Mouse (Mus musculus): ENCODE results near the gene Fam43a. TPM values are rescaled to one million over a fixed set of nuclear protein-coding genes. Genes with fewer than 3 reads are reported as not detected.

Fam43a gene
- polyA plus RNA-seq (2015; fragmentation: Nextera tagmentation; extraction: Ambion mirVana) = 17.5 and 20.5 TPM in 2 replicates

GRCm38 (mm10) chr16:30599491-30600268, at the start of gene Fam43a:
Gene Fam43a (plus strand): TSS chr16:30599723.
- H3K9ac ChIP-seq = peak within 1 kb of the TSS; percentile 94
- peak within 1 kb of the TSS; percentile 96 for H3K4me2 ChIP-seq
- no peaks in the 10 kb centered on the region for H3K36me3 ChIP-seq
- H3K27me3 ChIP-seq = peaks cover 3% of the 10 kb centered on the region; the same call in 1 of the 2 replicates
- no peaks in the 10 kb centered on the region for H3K9me3 ChIP-seq (replicated peaks)
- peak within 1 kb of the TSS; percentile 94 for H3K27ac ChIP-seq
- H3K4me3 ChIP-seq = peak within 1 kb of the TSS; percentile 95
- H3K4me1 ChIP-seq (replicated peaks) = peaks cover 48% of the 10 kb centered on the region
- under 1% methylated on average over 63 of the region's 63 CpGs for WGBS
- ATAC-seq (replicated peaks; ENCODE audit: insufficient number of reproducible peaks, insufficient read depth, low FRiP score, low read depth) = peak; percentile 86

DNA sequence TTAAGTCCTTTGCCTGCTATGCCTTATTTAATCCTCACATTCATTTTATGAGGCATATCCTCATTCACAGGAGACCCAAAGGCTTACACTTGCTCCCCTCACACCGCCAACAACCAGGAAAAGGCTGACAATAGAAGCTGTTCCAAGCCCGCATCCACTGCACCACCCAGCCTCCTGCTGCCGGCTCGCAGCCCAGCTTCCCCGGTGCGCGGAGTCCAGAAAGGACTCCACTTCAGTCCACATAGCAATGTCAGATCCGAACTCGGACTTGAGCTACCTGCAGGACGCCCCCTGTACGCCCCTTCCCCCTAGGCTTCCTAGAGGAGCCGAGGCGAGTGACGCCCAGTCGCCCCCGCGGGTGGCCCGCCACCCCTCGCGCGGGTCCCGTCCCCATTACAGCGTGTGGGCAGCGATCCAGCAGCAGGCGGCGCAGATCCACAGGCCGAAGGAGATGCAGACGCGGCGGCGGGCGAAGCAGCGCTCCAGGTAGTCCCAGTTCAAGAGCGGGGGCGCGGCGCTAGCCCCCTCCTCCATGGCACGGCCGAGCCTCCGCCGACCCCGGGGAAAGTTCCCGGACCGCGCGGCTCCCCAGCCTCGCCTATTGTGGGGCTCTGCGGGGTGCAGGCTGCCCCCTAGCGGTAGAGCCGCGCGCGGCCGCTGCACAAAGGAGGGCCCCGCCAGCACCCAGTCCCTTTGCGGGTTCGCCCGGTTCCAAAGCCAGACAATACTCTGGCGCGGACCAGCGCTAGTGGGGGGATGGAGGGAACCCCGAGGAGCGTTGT, 49.4 kb upstream of the Fam43a start:
- Histone ChIP-seq H3K27ac (peak overlapping the region; percentile 72), H3K9ac (peak overlapping the region; percentile 96), H3K4me3 (peak overlapping the region; percentile 84), H3K36me3 (peaks cover 23% of the 10 kb centered on the region; the same call in 1 of the 2 replicates), H3K27me3 (no peaks in the 10 kb centered on the region), H3K4me1 (replicated peaks) (peaks cover 34% of the 10 kb centered on the region), H3K4me2 (peak overlapping the region; percentile 80), H3K9me3 (replicated peaks) (peaks cover 4% of the 10 kb centered on the region)
- under 1% methylated on average over 59 of the region's 63 CpGs for WGBS
- peak; percentile 76 for ATAC-seq (replicated peaks; ENCODE audit: insufficient number of reproducible peaks, insufficient read depth, low FRiP score, low read depth)

DNA sequence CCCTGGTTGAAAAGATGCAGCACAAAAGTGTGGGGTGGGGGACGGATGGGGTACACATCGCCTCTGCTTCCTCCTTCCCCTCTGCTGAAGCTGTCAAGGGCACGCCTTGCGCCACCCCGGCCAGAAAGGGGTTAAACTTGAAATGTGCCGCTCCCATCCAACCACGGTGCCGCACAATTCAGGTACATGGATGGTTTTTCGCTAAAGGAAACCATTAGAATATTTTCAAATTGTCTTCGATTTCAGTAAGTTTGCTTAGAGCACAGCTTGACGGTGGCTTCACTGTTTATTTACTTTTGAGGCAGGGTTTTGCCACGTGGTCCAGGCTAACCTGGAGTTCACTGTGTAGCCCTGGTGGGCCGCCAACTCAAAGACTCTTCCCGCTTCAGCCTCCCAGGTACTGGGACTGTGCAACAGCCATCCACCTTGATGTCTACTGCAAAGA, 48.8 kb upstream of the Fam43a start, which contains the start of gene Tmem44:
Tmem44 (minus strand) TSS at position 95 of the 445 bp plus-strand sequence.
- Histone ChIP-seq H3K4me2 (peak within 1 kb of the TSS; percentile 80), H3K9ac (peak within 1 kb of the TSS; percentile 96), H3K27me3 (no peaks in the 10 kb centered on the region), H3K4me1 (replicated peaks) (peaks cover 34% of the 10 kb centered on the region), H3K27ac (peak within 1 kb of the TSS; percentile 72), H3K9me3 (replicated peaks) (peaks cover 8% of the 10 kb centered on the region), H3K36me3 (peaks cover 19% of the 10 kb centered on the region; the same call in 1 of the 2 replicates), H3K4me3 (peak within 1 kb of the TSS; percentile 84)
- 9% methylated on average over 14 of the region's 14 CpGs for WGBS
- no peak for ATAC-seq (replicated peaks; ENCODE audit: insufficient number of reproducible peaks, insufficient read depth, low FRiP score, low read depth)

DNA sequence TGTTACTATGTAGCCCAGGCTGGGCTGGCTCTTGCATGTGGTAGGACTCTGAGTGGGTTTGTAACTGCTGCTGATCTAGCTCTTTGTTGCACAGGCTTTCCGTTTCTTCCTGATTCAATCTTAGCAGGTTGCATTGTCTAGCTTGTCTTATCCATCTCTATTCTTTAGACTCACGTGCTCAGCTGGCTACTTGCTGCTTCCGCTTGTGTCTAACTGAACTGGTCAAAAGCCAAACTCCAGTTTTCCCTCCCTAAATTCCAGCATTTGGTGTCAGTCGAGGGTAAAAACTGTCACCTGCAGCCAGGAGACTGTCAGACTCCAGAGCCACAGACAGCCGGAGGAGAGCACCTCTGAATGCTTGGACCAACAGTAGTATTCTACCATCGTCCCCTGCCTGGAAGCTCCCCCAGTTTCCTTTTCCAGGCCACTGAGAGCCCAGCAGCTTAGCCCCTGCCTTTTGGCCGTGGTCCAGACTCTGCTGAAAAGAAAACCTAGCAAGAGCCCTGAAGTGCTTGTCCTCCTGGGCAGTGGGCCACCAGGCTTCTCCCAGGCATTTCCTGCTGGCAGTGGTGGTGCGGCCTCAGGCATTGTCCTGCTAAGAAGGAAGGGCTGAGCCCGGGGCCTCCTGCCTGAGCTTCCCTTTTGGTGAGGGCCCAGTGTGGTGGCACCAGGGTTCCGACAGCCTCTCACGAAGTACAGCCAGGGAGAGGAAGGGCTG, 46.7 kb upstream of the Fam43a start:
- no peak overlapping the region for H3K4me3 ChIP-seq
- no peaks in the 10 kb centered on the region for H3K27me3 ChIP-seq
- H3K9me3 ChIP-seq (replicated peaks) = peaks cover 8% of the 10 kb centered on the region
- peaks cover 11% of the 10 kb centered on the region; the same call in 1 of the 2 replicates for H3K36me3 ChIP-seq
- H3K4me2 ChIP-seq = peak overlapping the region; percentile 45
- ATAC-seq (replicated peaks; ENCODE audit: insufficient number of reproducible peaks, insufficient read depth, low FRiP score, low read depth) = peak; percentile 77
- H3K9ac ChIP-seq = peak overlapping the region; percentile 22; the same call in 1 of the 2 replicates
- H3K4me1 ChIP-seq (replicated peaks) = peaks cover 34% of the 10 kb centered on the region
- WGBS = 16% methylated on average over 11 of the region's 11 CpGs
- peak overlapping the region; percentile 96 for H3K27ac ChIP-seq

DNA sequence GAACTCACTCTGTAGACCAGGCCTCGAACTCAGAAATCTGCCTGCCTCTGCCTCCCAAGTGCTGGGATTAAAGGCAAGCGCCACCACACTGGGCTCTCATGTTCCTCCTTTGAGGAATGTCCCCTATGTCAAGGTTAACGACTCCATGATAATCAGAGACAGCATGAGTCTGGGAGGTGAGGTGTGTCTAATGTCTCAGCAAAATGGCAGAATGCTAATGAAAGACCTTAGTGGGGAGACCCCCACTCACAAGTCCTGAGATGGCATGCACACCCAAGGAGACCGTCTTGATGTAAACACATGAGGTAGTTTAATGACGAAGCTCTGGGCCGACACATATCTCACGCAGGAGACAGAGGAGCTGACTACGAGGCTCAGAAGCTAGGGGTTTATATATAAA, 45.4 kb upstream of the Fam43a start:
- WGBS = 93% methylated on average over 8 of the region's 8 CpGs
- H3K9ac ChIP-seq = no peak overlapping the region
- peak overlapping the region; percentile 96 for H3K27ac ChIP-seq
- peaks cover 8% of the 10 kb centered on the region for H3K9me3 ChIP-seq (replicated peaks)
- no peak overlapping the region for H3K4me3 ChIP-seq
- no peaks in the 10 kb centered on the region for H3K27me3 ChIP-seq
- peaks cover 15% of the 10 kb centered on the region; the same call in 1 of the 2 replicates for H3K36me3 ChIP-seq
- no peak for ATAC-seq (replicated peaks; ENCODE audit: insufficient number of reproducible peaks, insufficient read depth, low FRiP score, low read depth)
- H3K4me1 ChIP-seq (replicated peaks) = peaks cover 31% of the 10 kb centered on the region
- no peak overlapping the region for H3K4me2 ChIP-seq

- Histone ChIP-seq H3K4me2 (no peak overlapping the region), H3K4me1 (replicated peaks) (peaks cover 7% of the 10 kb centered on the region; the same call in 1 of the 2 replicates), H3K27me3 (no peaks in the 10 kb centered on the region), H3K36me3 (peaks cover 54% of the 10 kb centered on the region), H3K27ac (peak overlapping the region; percentile 49), H3K9ac (no peak overlapping the region), H3K4me3 (no peak overlapping the region), H3K9me3 (replicated peaks) (peaks cover 8% of the 10 kb centered on the region)
- 66% methylated on average over 5 of the region's 5 CpGs for WGBS
- 0 out of 2 replicates have a peak, but pooled peaks have one; percentile 35 for ATAC-seq (replicated peaks; ENCODE audit: insufficient number of reproducible peaks, insufficient read depth, low FRiP score, low read depth)
Measured at GRCm38 (mm10) chr16:30559312-30559992, 40.1 kb upstream of the Fam43a start.

DNA sequence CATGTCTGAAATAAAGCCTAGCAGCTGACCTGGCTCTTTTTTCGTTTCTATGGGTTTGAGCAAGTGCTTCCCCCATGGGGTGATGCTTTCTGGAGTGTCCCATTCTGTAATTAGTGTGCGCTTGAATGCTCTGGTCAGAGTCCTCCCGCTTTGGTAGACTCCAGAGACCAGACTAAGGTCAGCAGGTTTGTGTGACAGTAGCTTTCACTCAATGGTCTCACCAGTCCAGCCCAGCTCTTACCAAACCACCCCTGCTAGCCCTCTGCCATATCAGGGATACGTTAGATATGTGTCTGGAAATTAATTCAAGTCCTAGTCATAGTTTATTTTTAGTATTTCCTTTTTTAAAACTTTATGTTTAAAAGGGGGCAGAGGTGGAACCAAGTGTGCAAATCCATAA, 38.9 kb upstream of the Fam43a start:
- 0 out of 2 replicates have a peak overlapping the region, but pooled peaks have one; percentile 3 for H3K27ac ChIP-seq
- H3K4me1 ChIP-seq (replicated peaks) = peaks cover 7% of the 10 kb centered on the region; the same call in 1 of the 2 replicates

DNA sequence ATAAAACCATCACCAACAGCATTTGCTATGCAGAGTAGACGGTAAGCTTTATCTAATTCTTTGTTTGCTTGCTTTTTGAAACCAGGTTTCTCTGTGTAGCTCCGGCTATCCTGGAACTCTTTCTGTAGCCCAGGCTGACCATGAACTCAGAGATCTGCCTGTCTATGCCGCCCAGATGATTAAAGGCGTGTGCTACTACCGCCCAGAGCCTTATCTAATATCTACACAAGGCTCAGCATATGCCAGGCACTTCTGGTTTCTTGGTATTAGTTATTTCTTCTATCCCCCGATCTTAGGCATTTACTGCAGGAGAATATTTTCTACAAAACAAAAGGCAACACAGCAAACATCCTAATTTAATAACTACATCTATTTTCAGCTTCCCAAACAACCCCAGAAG, 33.9 kb upstream of the Fam43a start:
- Histone ChIP-seq H3K4me3 (no peak overlapping the region), H3K4me2 (no peak overlapping the region), H3K27ac (no peak overlapping the region), H3K36me3 (peaks cover 90% of the 10 kb centered on the region), H3K27me3 (no peaks in the 10 kb centered on the region), H3K9ac (no peak overlapping the region), H3K4me1 (replicated peaks) (no peaks in the 10 kb centered on the region; the same call in 1 of the 2 replicates), H3K9me3 (replicated peaks) (no peaks in the 10 kb centered on the region)
- WGBS = 88% methylated on average over 6 of the region's 6 CpGs
- ATAC-seq (replicated peaks; ENCODE audit: insufficient number of reproducible peaks, insufficient read depth, low FRiP score, low read depth) = no peak

More for the DNA sequence above, 38.9 kb upstream of the Fam43a start:
- H3K9ac ChIP-seq = no peak overlapping the region
- peaks cover 62% of the 10 kb centered on the region for H3K36me3 ChIP-seq
- H3K27me3 ChIP-seq = no peaks in the 10 kb centered on the region
- no peak overlapping the region for H3K4me2 ChIP-seq
- no peaks in the 10 kb centered on the region; the same call in 1 of the 2 replicates for H3K9me3 ChIP-seq (replicated peaks)
- WGBS = 79% methylated on average over 4 of the region's 4 CpGs
- ATAC-seq (replicated peaks; ENCODE audit: insufficient number of reproducible peaks, insufficient read depth, low FRiP score, low read depth) = no peak
- H3K4me3 ChIP-seq = no peak overlapping the region

DNA sequence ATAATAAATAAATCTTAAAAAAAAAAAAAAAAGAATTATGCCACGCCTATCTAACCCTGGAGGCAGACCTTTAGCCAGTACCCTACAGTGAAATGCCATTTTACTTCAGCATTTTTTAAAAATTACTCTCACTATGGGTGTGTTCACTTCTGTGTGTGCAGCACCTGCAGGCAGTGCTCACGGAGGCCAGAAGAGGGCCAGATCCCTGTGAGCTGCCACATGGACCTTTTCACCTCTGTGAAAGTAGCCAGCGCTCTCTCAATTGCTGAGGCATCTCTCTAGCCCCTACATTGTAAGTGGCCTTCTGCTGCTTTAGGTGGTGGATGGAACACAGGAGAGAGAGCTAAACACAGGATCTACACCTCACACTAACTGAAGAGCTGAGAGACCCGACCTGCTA, 29.4 kb upstream of the Fam43a start:
- Histone ChIP-seq H3K27me3 (no peaks in the 10 kb centered on the region), H3K4me2 (no peak overlapping the region), H3K36me3 (peaks cover 85% of the 10 kb centered on the region), H3K4me1 (replicated peaks) (no peaks in the 10 kb centered on the region), H3K4me3 (no peak overlapping the region), H3K9me3 (replicated peaks) (no peaks in the 10 kb centered on the region), H3K27ac (no peak overlapping the region), H3K9ac (no peak overlapping the region)
- 92% methylated on average over 4 of the region's 4 CpGs for WGBS
- no peak for ATAC-seq (replicated peaks; ENCODE audit: insufficient number of reproducible peaks, insufficient read depth, low FRiP score, low read depth)

DNA sequence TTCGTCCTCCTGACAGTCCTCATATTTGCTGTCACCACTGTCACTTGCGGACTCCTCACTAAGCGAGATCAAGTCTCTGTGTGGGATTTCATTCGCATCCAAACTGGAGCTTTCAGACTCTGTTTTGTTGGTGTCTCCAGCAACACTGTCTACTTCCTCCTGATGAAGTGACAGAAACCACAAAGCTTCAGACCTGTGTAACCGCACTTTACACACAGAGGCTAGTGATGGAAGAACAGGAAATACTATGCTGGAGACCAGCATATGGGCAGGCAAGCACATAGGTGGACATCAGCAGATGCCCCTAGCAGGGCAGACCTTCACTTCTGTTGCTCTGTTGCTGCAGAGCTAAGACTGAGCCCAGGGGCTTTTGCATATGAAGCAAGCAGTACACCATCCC, 28.1 kb upstream of the Fam43a start:
- Histone ChIP-seq H3K27ac (no peak overlapping the region), H3K4me3 (no peak overlapping the region), H3K9ac (no peak overlapping the region), H3K27me3 (no peaks in the 10 kb centered on the region), H3K36me3 (peaks cover 91% of the 10 kb centered on the region), H3K4me1 (replicated peaks) (no peaks in the 10 kb centered on the region), H3K4me2 (no peak overlapping the region), H3K9me3 (replicated peaks) (no peaks in the 10 kb centered on the region)
- ATAC-seq (replicated peaks; ENCODE audit: insufficient number of reproducible peaks, insufficient read depth, low FRiP score, low read depth) = no peak
- WGBS = 93% methylated on average over 5 of the region's 5 CpGs
